Mouse (Mus musculus): Measurements from ENCODE around the gene Blmh.
A peak's percentile ranks its signal among the peaks of the same experiment; 100 is the strongest.
"Not testable (repeated sequence)": the region's sequence is repeated elsewhere in the genome, so short reads cannot be mapped to it uniquely, and the experiment has no call there.

The Blmh gene

DNA sequence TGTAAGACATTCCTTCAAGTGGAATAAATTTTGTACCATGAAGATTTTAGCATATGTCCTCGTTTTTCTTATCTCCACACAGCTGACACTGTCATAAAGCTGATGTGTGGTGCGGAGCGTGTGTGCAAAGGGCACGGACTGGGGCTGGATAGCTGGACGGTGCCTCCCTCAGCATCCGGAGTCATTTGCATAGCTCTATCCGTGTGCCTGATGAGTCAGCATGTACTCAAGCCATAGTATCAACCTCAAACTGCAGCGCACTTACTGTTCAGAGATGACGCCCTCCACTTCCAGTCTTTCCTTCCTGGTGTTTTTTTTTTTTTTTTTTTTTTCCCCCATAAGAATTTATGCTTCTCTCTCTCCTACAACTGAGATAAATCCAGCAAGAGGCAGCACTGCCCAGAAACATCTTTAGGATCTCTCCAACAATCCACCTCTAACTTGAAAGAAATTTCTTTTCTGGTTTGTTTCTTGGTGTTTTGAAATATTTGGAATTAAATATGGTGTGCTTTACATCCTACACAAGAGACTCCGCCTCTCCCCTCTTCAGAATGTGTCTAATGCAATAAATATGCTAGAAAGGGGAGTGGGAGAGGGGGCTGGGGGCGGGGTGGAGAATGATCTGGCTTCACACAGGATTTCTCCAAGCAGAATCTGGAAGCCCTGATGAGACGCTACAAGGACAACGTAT lies 7.9 kb upstream of the Blmh start:
- DNase-seq (ENCODE audit: low spot score): no peak

DNA sequence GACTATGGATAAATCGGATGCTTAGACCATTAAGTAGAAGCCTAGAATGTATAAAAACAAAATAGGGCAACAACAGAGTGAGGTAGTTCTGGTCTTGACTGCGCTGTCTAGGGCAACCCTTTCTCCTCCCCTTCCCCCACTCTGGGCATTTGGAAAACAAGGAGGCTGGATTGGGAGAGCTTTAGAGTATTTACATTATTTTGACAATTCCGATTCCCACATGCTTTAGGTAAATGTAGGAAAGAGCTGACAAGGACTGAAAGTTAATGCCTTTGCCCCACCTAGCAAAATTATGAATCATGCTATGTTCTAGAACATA lies 7.4 kb upstream of the Blmh start:
- DNase-seq (ENCODE audit: low spot score): no peak

DNA sequence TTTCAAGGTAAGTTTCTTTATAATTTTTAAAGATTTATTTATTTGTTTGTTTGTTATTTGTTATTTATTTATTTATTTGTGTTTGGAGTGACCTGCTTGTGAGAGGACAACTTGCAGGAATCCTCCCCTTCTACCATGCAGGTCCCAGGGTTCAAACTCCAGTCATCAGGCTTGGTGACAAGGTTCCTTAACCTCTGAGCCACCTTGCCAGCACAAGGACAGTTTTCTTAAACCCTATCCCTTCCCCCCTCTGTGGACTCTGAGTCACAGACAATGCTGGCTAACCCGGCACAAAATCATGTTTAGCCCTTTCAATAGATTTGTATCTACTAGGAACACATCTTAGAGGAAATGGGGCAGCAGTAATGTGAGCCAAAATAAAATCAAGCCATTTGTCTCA lies 4.0 kb upstream of the Blmh start:
- DNase-seq (ENCODE audit: low spot score): no peak

DNA sequence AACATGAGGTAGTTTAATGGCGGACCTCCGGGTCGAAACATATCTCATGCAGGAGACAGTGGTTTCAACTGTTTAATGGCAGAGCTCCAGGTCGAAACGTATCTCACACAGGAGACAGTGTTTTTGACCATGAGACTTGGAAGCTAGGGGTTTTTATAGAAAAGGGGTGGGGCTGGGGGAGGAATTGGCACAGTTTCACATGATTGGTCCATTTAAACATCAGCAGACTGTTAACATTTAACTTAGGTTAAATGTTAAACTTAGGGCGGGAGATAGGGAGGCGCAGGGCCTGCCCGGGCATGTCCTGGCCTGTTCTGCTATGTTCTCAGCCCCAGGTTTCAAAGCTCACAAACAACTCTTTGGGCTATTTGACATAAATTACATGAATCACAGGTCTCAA lies 4.0 kb downstream of the Blmh start:
- not testable (repeated sequence) for DNase-seq (ENCODE audit: low spot score)

DNA sequence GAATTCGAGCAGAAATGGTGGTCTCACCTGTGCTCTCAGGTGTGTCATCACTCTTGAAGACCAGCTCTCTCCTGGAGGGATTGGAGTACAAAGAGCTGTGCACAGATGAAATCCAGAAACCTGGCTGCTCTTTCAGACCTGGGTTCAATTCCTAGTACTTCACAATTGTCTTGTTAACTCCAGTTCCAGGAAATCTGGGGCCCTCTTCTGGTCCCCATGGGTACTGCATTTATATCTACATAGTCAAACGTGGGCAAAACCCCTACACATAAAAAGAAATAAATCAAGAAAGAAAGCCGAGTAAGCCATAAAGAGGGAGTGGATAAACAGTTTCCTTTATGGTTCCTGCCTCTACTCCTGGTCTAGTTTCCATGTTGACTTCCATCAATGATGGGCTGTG lies 8.6 kb downstream of the Blmh start:
- no peak for DNase-seq (ENCODE audit: low spot score)

DNA sequence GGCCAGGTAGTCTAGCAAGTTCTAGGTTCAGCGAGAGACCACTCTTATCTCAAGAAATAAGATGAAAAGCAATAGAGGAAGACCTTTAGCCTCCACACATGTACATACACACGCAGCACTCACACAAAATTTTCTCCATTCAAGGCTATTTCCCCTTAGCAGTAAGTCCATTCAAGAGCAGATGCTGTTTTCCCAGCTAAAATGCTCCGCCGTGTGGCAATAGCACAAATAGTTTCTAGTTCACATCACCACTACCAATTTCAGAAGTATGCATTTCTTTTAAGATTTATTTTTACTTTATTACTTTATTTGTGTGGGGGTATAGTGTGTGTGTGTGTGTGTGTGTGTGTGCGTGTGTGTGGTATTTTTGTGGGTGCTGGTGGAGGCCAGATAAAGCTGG lies 12.0 kb downstream of the Blmh start:
- DNase-seq (ENCODE audit: low spot score): no peak

DNA sequence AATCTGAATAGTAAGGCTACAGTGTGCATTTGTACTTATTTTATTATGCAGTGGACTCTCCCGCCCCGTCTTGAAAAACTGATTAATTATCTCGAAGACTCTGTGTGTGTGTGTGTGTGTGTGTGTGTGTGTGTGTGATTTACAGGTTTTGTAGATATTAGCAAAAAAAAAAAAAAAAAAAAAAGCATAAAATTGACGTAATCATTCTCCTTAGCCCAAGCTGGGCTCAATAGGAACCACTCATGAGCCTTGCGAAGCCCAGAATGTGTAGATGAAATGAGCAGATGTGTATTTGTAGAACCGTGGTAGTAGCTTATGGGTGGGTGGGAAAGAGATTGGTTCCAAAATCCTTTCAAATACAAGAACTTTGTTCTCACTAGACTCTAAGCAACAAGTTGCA lies 20.2 kb downstream of the Blmh start:
- DNase-seq (ENCODE audit: low spot score): no peak

DNA sequence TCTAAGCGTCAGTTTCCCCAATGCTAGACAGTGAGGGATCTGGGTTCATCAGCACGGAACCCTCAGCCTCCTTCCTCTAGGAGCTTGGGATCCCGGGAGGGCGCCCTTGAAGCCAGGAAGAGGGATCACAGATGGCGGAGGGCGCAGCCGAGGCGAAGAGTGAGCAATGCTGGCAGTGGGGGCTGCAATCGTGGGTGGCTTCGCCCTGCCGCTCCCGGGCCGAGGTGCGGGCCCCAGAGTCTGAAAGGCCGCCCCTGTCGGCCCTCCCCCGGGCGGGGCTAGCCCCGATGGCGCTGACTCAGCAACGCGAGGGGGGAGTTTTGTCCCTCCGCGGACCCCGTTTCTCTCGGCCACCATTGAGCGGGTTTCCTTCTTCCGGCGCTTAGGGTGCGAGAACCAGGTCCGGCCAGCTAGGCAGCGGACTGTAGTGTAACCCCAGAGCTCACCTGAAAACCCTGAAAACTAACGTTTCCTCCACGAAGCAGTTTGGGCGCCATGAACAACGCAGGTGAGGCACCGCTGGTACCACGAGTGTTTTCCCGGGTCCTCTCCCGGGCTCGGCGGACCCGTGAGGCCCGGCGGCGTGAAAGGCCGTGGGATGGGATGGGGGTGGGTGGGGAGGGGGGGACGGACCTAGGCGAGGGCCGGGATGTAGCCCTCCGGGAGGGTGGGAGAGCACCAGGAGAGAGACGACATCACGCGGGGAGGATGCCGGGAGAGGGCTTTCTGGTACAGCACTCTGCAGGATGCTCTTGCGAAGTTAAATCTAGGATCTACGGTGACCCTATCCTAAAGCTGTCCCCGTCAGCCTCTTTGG lies 21.0 kb downstream of the Blmh start:
- DNase-seq (ENCODE audit: low spot score): peak; percentile 96

DNA sequence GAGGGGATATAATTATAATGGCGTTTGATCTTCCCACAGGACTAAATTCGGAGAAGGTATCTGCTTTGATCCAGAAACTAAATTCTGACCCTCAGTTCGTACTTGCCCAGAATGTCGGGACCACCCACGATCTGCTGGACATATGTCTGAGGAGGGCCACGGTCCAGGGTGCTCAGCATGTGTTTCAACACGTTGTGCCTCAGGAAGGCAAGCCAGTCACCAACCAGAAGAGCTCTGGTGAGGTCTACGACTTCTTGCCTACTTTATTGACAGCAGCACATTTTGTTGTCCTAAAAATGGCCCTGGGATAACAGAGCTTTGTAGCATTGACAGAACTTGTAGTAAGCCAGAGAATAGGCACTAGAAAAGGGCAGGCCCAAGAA lies 21.6 kb downstream of the Blmh start:
- DNase-seq (ENCODE audit: low spot score): no peak

DNA sequence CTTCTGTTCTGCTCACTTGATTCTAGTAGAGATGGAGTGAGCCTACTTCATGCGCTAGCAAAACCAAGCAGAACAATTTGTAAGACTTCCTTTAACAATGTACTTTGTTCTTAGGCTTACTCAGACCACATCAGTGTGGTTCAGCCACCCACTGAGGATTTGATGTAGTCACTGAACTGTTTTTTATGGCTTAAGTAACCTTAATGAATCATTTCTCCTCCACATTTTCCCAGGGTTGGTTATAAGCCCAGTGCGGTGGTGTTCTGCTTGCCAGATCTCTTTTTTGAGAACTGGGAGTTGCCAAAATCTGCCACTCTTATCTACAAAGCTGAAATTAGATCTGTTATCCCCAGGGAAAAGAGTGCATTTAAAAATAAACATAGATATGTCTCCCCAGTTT lies 28.9 kb downstream of the Blmh start:
- DNase-seq (ENCODE audit: low spot score): no peak

DNA sequence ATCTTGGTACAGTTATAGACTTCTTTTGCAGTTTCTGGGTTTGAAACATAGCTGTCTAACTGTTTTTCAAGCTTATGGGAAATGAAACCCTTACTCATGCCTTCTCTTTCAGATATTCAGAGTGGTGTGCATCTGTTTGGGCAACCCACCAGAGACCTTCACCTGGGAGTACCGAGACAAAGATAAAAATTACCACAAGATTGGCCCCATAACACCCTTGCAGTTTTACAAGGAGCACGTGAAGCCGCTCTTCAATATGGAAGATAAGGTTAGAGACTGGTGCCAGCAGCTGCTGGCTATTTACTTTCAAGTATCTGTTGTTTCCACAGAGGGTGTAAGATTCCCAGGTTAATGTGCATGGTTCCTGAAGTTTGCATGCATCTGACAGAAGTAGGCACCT lies 41.1 kb downstream of the Blmh start:
- no peak for DNase-seq (ENCODE audit: low spot score)

DNA sequence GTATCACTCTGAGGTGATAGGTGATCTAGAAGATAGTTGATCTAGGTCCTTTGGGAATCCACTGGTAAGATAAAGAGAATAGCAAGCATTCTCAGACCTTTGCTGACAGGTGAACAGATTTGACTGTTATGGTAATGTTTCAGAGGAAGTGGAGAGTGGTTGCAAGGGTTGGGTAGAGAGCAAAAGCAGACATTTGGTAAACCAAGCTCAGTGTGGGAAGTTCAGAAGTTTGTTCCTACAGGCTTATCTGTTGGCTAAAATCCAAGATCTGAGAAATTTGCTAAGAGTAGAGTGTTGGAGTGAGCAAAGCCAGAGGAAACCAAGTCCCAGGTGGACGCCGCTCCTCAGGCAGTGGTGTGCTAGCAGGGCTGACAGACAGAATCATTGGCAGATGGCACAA lies 45.7 kb downstream of the Blmh start:
- DNase-seq (ENCODE audit: low spot score): no peak

DNA sequence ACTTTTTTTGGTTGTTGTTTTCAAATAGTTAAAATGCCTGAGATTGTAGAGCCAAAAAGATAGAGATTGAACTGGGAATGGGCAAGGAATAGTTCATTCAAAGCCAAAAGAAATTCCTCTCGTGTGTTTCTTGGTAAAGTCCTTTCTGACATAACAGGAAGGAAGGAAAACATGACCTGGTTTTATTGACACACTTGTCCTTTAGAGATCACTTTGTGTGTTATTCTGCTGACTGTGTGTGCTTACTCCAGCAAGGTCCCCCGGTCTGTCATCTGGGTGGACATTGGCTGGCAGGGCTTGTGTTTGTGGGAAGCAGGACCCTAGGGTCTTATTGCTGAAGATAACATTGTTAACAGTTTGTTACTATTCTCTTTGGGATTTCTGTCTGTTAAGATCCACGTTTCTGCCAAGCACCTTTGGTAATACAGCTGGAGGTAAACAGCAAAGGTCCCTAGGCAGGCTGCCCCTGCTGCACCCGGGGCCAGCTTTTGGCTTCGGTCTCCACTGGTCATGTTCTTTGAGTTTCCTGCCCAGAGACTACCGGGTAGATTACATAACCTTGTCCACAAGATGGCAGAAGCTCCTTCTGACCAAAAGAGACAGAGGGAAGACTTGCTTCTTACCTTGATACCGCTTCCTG lies 50.2 kb downstream of the Blmh start:
- DNase-seq (ENCODE audit: low spot score): no peak

DNA sequence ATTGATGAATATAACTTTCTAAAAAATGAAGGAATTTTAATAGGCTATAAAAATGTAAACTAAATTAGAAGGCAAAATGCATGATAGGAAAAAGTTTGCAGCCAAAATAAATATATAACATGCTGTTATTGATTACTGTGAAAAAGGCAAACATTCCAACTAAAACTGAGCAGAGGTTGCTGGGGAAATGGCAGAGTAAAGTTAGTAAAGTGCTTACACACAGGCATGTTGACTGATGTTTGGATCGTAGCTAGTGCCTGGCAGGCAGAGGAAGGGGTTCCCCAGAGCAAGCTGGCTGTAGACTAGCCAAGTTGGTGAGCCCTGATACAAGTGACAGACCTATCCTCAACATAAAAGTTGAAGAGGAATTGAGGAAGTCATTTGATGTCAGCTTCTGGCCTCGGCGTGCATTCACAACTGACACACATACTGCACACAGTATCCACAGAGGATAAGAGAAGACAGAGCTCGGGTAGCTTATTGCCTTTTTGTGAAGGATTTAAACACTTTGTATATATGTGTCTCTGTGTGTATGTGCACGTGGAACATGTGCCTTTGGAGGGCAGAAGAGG lies 57.0 kb downstream of the Blmh start:
- DNase-seq (ENCODE audit: low spot score): no peak

DNA sequence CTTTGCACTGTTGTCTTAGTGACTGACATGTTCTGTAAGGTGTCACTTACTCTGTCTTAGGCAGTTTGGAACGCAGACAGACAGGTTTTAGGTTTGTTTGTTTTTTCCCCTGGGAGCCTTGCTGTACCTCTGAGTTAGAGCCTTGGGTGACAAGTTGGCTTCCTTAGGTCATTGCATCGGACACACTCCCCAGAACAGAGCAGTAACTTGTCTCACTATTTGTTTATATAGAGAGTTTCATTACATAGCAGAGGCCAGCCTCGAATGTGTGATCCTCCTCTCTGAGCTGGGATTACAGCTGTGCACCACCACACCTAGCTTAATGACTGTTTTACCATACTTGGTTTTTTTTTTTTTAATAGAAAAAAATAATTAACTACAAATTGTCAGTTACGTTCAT lies 57.8 kb downstream of the Blmh start:
- DNase-seq (ENCODE audit: low spot score): no peak

DNA sequence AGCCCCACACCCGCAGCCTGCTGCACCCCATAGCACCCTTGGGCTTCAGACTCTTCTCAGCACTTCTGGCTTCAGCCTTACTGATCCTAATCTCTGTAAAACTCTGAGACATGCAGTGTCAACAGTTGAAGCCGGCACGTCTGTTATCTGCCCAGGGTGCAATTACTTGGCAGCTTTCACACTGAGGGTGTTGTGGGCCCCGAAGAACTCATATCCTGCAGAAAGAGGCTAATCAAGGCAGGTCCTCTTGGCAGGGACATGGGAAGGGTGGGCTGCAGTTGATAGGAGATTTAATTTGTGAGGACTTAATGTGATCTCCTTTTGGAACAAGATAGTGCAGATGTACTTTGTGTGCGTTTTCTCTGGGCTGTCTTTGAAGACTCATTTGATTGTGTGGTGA lies 59.0 kb downstream of the Blmh start:
- no peak for DNase-seq (ENCODE audit: low spot score)

DNA sequence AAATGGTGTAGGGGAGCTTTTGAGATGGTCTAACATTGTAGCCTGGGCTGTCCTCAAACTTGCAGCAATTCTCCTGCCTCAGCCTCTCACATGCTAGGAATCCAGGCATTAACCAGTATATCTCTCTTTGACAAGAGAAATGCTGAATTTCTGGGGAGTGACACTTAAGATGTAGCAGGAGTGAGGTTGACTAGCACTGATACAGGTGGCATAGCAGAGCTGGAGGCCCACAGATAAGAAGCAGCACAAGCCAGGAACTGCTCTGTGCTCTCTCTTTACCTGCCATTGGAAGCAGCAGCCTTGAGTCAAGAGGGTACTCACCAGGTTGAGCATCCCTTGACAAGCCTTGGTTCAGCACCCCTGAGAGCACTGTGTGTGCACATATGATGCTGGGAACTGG lies 59.6 kb downstream of the Blmh start:
- no peak for DNase-seq (ENCODE audit: low spot score)

DNA sequence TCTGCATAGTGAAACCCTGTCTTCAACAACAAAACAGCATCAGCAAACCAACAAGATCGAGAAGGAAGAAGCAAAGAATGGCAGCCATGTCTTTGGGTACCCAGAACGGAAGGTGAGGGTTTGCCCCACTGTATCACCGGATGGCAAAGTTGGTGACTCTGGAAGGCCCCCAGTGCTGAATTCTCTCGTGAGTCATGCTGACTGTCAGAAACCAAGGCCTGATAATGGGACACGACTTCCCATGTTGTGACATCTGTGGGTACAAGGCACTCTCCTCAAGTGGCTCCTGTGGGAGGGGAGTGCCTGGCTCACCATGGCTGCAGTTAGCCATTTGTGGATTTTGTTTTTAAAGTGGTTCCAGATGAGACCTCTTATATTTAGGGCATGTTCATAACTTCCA lies 66.2 kb downstream of the Blmh start:
- no peak for DNase-seq (ENCODE audit: low spot score)

DNA sequence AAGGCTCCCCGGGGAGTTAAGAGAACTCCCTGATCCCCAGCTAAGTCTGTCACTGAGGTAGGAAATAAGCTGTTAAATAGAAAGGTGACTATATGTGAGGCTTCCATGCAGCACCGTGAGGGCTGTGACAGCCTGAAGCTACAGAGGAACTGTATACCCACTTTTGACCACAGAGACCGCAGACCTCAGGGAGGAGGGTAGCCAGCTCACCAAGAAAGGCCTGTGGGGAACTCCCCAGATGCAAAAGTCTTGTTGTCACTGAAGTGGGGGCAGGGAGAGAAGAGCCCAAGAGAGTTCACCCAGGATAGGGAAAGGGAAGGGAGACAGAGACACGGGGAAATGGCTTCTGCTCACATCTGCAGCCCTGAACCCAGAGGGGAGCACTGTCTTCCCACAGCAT lies 68.3 kb downstream of the Blmh start:
- no peak for DNase-seq (ENCODE audit: low spot score)

DNA sequence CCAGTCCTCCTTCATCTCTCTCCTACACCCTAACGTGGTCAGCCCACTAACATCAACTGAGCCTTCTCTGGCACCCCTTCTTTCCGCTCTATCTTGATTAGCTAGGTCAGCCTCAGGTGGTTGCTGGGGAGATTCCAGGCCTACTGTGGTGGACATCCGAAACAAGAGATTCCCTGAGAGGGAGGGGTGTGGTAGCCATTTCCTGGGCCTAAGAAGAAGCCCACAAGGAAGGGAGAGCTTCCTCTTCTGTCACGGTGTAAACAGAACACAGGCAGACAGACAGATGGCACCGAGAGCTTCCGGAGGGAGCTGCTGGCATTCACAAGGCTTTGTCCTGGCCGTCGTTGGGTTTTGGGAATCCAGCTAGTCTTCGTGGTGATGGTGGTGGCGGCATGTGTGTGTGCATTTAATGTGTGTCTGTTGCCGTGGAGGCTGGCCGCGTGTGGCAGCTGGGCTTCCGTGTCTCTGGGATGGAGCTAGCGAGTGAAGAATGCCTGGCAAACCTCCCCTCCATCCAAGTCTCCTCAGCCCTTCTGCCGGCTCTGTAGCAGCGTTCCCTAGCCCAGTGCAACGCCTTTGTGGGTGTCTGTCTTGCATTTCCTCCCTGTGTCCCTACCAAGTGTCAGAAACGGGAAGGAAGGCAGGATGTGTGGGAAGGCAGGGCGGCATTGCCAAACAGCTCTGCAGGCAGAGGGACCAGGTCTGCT lies 71.5 kb downstream of the Blmh start:
- DNase-seq (ENCODE audit: low spot score): no peak

DNA sequence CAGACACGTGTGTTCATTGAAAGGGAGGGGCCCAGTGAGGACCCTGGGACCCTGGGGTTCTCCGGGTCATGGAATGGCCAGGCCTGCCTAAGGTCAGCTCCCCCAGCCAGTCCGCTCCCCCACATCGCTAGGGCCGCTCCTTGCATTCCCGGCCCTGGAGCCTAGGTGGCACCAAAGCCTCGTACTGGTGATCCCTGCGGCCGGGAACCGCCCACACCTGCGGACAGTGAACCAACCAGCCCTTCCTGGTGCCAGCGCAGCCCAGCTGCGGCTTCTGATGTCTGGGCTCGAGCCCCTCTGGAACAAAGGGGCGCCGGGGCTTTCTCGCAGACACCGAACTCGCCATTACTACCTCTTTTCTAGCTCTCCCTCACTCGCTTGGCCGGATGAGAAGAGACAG lies 72.7 kb downstream of the Blmh start:
- peak; percentile 74 for DNase-seq (ENCODE audit: low spot score)

DNA sequence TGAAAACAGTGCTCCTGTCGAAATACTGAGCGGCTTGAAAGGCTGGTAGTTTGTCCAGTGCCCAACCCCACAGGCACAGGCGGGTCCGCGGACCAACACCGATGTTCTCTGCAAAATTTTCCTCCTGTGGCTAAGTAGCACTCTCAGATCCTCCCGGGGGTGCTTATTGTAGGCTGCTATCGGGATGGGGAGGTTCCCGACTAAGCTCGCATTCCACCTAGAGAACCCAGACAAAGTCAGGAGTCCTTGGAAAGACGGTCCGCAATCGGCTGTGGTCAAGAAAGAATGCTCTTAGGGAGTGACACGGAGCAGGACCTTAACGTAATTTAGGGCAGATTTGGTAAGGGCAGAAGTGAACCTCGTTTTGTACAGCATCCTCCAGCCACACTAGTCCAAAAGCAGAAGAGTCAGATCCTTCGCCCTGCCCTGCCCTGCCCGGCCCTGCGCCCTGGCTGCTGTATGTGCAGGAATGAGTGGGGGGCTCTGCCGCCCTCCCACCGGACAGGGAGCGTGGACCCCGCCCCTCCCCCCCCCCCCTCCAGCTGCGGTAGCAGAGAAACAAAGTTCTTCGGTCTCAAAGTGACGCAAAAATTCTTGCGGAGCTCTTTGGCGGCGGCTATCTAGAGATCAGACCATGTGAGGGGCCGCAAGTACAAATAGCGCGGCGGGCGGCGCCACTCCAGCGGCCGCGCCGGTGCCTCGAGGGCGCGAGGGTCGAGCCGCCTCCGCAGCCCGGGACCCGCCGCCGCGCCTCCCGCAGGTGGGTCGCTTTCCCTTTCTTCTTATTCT lies 73.5 kb downstream of the Blmh start, which contains the start of gene Slc6a4:
Gene Slc6a4, plus strand, starts transcription at position 688 of the 789 bp plus-strand sequence.
- no peak for DNase-seq (ENCODE audit: low spot score)
